Mouse (Mus musculus): ENCODE measurements around the gene Hip1r. TPM values are rescaled to one million over a fixed set of nuclear protein-coding genes. Genes with fewer than 3 reads are reported as not detected.

The Hip1r gene
- polyA plus RNA-seq, 1 experiment from 2014 or later: 11.4 TPM

DNA sequence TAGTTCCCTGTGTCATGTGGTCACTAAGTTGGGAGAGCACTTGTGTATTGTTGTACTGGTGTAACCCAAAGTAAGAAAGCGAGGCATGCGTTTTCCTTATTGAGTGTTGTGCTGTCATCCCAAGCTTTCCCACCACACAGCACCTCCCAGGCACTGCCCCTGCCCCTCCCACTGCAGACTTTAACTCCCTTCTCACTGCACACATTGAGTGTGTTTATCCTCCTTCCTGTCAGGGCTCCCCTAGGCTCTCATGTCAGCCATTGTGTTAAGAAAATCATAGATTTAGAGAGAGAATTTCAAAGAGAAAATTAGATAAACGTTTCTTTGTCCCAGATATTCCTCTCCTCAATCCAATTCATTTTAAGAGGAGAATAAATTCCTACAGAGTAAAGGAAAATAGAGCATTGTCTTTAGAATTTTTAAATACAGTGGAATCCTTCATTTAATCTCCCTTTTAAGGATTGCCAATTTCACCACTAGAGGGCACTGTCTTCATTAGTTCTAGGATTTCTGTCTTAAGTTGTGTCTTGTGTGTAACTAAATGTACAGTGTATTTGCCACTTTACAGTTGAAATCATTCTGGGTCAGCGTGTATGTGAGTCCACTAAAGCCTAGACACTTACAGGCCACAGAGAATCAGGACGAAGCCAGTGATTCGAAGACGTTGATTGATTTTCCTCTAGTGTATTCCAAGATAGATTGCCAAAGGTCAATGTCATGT is 26.2 kb upstream of the Hip1r start:
- Histone ChIP-seq H3K27ac (replicated peaks) (no peak overlapping the region), H3K9ac (no peak overlapping the region), H3K27me3 (no peaks in the 10 kb centered on the region), H3K4me1 (replicated peaks) (no peaks in the 10 kb centered on the region), H3K9me3 (replicated peaks) (no peaks in the 10 kb centered on the region), H3K36me3 (replicated peaks) (no peaks in the 10 kb centered on the region), H3K4me2 (no peak overlapping the region), H3K4me3 (replicated peaks) (no peak overlapping the region)
- WGBS (ENCODE audit: insufficient replicate concordance): 50% methylated on average over 7 of the region's 7 CpGs
- no peak for ATAC-seq (ENCODE audit: insufficient read depth)

DNA sequence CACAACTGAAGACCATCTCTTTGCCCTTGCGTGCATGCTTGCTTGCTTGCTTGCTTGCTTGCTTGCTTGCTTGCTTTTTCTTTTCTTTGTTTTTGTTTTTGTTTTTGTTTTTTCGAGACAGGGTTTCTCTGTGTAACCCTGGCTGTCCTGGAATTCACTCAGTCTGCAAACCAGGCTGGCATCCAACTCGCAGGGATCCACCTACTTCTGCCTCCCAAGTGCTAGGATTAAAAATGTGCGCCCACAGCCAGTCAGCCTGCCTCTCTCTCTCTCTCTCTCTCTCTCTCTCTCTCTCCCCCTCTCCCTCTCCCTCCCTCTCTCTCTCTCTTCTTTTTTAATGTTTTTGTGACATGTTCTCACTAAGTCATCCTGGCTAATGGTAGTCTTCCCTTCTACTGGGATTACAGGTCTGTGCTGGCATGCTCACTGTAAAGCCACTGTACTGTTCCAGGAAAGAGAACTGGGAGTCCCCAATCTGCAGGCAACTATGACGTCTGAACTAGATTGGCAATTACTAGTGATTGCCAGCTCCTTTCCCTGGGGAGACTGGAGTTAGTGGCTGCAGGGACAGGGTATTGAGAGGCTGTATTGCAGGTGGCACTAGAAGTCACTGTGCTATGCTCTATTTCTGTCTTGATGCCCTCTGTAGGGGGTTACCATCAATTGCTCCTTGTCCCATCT is 20.9 kb upstream of the Hip1r start:
- Histone ChIP-seq H3K4me3 (replicated peaks) (no peak overlapping the region), H3K9ac (no peak overlapping the region), H3K27me3 (no peaks in the 10 kb centered on the region), H3K9me3 (replicated peaks) (no peaks in the 10 kb centered on the region), H3K27ac (replicated peaks) (no peak overlapping the region), H3K4me2 (no peak overlapping the region), H3K36me3 (replicated peaks) (no peaks in the 10 kb centered on the region), H3K4me1 (replicated peaks) (no peaks in the 10 kb centered on the region)
- no peak for ATAC-seq (ENCODE audit: insufficient read depth)
- 50% methylated on average over 5 of the region's 5 CpGs for WGBS (ENCODE audit: insufficient replicate concordance)

DNA sequence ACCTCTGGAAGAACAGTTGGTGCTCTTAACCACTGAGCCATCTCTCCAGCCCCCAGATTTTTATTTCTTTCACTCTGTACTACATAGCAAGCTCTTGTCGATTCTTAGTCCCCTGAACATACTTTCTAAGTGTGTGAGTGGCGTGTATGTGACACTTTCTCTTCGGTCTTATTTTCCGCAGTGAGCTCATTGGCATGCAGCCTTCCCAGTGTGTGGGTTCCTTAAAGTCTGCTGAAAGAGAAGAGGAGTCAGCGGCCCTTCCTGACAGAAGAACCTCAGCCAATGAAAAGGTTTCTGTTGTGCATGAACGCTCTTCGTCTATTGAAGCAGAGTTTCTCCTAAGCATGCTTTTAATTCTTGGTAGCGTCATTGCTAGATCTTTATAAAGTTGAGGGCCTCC is 16.2 kb upstream of the Hip1r start:
- no peak overlapping the region for H3K27ac ChIP-seq (replicated peaks)
- no peak for ATAC-seq (ENCODE audit: insufficient read depth)
- H3K9me3 ChIP-seq (replicated peaks): no peaks in the 10 kb centered on the region
- WGBS (ENCODE audit: insufficient replicate concordance): 82% methylated on average over 8 of the region's 8 CpGs
- H3K27me3 ChIP-seq: no peaks in the 10 kb centered on the region
- no peak overlapping the region for H3K9ac ChIP-seq
- no peaks in the 10 kb centered on the region for H3K4me1 ChIP-seq (replicated peaks)
- H3K36me3 ChIP-seq (replicated peaks): no peaks in the 10 kb centered on the region
- H3K4me3 ChIP-seq (replicated peaks): no peak overlapping the region
- H3K4me2 ChIP-seq: no peak overlapping the region

DNA sequence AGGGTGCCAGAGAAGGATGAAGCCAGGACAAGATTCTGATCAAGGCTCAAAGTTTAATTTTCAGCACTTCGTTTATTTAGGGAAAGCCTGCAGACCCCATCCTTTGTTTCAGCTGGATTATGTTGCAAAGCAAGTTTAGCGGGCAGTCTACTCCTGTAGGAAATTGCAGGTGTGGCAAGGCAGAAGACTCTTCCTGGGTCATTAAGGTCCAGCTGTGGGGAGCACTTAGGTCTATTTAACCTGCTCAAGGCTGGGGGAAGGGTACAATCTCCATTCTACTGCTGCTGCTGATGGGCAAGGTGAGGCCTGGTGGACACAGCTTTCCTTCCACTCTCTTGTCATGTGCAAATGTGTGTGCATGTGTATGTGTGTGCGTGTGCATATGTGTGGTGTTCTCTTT is 14.4 kb upstream of the Hip1r start:
- ATAC-seq (ENCODE audit: insufficient read depth): no peak

DNA sequence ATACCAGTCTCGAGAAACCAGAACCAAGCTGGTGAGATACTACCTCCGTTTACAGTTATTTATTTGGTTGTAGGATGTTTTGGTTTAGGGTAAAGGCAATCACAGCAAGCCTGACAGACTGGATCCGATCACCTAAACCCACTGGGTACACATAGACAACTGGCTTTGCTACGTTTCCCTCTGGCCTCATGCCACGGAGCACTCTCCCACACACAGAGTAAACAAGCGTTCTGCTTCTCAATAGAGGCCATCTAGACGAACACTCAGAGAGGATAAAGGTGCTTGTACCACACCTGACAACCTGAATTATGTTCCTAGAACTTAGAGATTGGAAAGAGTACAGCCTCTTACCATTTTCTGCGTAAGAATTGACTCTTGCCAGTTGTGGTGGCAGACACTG is 13.3 kb upstream of the Hip1r start:
- Histone ChIP-seq H3K4me1 (replicated peaks) (0 out of 2 replicates have a peak, but pooled peaks cover 13% of the 10 kb centered on the region), H3K36me3 (replicated peaks) (no peaks in the 10 kb centered on the region), H3K27ac (replicated peaks) (no peak overlapping the region), H3K27me3 (no peaks in the 10 kb centered on the region), H3K9me3 (replicated peaks) (no peaks in the 10 kb centered on the region), H3K4me3 (replicated peaks) (no peak overlapping the region), H3K9ac (no peak overlapping the region), H3K4me2 (no peak overlapping the region)
- 54% methylated on average over 8 of the region's 8 CpGs for WGBS (ENCODE audit: insufficient replicate concordance)
- ATAC-seq (ENCODE audit: insufficient read depth): no peak

More for the DNA sequence above, 14.4 kb upstream of the Hip1r start:
- no peaks in the 10 kb centered on the region for H3K9me3 ChIP-seq (replicated peaks)
- H3K4me2 ChIP-seq: no peak overlapping the region
- 68% methylated on average over 3 of the region's 3 CpGs for WGBS (ENCODE audit: insufficient replicate concordance)
- H3K4me3 ChIP-seq (replicated peaks): no peak overlapping the region
- 0 out of 2 replicates have a peak, but pooled peaks cover 2% of the 10 kb centered on the region for H3K4me1 ChIP-seq (replicated peaks)
- no peaks in the 10 kb centered on the region for H3K36me3 ChIP-seq (replicated peaks)
- H3K9ac ChIP-seq: no peak overlapping the region
- no peak overlapping the region for H3K27ac ChIP-seq (replicated peaks)
- no peaks in the 10 kb centered on the region for H3K27me3 ChIP-seq

DNA sequence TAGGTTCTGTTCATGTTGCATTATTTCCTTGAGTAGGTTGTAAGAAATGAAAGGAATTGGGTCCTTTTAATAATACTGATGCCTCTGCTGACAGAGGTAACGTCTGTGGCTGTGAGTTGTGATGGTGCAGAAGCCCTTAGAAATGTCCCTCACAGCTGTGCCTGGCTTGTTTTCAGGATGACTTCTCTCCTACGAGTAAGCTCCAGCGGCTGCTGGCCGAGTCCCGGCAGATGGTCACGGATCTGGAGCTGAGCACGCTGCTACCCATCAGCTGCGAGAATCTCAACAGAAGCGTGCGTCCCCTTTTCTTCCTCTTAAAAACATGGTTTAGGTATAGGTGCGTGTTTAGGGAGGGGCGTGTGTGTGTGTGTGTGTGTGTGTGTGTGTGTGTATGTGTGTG is 12.4 kb upstream of the Hip1r start:
- no peak for ATAC-seq (ENCODE audit: insufficient read depth)
- 77% methylated on average over 12 of the region's 12 CpGs for WGBS (ENCODE audit: insufficient replicate concordance)
- H3K27ac ChIP-seq (replicated peaks): no peak overlapping the region
- H3K4me2 ChIP-seq: no peak overlapping the region
- no peaks in the 10 kb centered on the region for H3K27me3 ChIP-seq
- H3K36me3 ChIP-seq (replicated peaks): no peaks in the 10 kb centered on the region
- H3K9me3 ChIP-seq (replicated peaks): no peaks in the 10 kb centered on the region
- 0 out of 2 replicates have a peak, but pooled peaks cover 14% of the 10 kb centered on the region for H3K4me1 ChIP-seq (replicated peaks)
- no peak overlapping the region for H3K4me3 ChIP-seq (replicated peaks)
- no peak overlapping the region for H3K9ac ChIP-seq

DNA sequence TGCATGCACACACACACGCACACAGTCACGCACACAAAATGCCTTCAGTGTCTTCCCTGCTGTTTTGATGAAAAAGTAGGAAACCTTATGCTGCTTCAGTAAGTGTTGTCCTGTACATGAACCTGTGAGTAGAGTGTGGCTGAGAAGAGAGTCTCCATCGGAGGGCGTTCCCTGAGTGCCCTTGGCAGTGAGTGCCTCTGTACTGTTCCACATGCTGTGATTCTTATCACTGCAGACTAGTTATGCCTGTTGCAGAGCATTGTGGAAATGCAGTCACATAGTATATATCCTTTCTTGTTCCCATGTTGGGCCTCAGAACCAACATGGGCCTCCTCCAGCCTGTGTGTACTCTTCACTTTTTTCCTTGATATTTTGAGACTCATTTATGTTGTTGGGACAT is 9.2 kb upstream of the Hip1r start:
- no peak overlapping the region for H3K4me2 ChIP-seq
- WGBS (ENCODE audit: insufficient replicate concordance): 83% methylated on average over 4 of the region's 4 CpGs
- no peak for ATAC-seq (ENCODE audit: insufficient read depth)
- no peaks in the 10 kb centered on the region for H3K27me3 ChIP-seq
- no peaks in the 10 kb centered on the region for H3K9me3 ChIP-seq (replicated peaks)
- H3K36me3 ChIP-seq (replicated peaks): no peaks in the 10 kb centered on the region
- H3K27ac ChIP-seq (replicated peaks): no peak overlapping the region; the same call in 1 of the 2 replicates
- H3K4me3 ChIP-seq (replicated peaks): no peak overlapping the region
- 0 out of 2 replicates have a peak, but pooled peaks cover 14% of the 10 kb centered on the region for H3K4me1 ChIP-seq (replicated peaks)
- H3K9ac ChIP-seq: no peak overlapping the region

DNA sequence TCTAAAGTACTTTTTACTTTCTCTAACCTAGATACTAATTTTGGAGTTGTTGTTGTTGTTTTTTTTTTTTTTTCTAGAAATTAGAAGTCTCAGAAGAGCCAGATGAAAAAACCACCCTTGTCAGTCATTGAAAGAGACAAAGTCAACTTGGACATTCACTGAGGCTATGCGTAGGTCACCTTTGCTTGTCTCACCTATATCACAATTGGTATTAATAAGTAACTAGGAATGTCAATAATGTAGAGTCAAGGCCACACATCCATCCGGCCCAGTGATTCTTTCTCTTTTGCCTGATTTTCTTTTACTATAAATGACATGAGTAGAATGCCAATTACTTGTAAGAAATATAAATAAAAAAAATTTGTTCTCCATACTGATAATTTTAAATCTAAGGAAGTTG is 6.7 kb upstream of the Hip1r start:
- H3K27ac ChIP-seq (replicated peaks): peak overlapping the region; percentile 55
- H3K9me3 ChIP-seq (replicated peaks): no peaks in the 10 kb centered on the region
- H3K36me3 ChIP-seq (replicated peaks): no peaks in the 10 kb centered on the region
- no peak overlapping the region for H3K9ac ChIP-seq
- ATAC-seq (ENCODE audit: insufficient read depth): peak; percentile 51; the same call in 1 of the 2 replicates
- H3K4me3 ChIP-seq (replicated peaks): no peak overlapping the region
- 75% methylated on average over 2 of the region's 2 CpGs for WGBS (ENCODE audit: insufficient replicate concordance)
- H3K4me1 ChIP-seq (replicated peaks): 0 out of 2 replicates have a peak, but pooled peaks cover 14% of the 10 kb centered on the region
- no peak overlapping the region for H3K4me2 ChIP-seq
- peaks cover under 1% of the 10 kb centered on the region; the same call in 1 of the 2 replicates for H3K27me3 ChIP-seq

DNA sequence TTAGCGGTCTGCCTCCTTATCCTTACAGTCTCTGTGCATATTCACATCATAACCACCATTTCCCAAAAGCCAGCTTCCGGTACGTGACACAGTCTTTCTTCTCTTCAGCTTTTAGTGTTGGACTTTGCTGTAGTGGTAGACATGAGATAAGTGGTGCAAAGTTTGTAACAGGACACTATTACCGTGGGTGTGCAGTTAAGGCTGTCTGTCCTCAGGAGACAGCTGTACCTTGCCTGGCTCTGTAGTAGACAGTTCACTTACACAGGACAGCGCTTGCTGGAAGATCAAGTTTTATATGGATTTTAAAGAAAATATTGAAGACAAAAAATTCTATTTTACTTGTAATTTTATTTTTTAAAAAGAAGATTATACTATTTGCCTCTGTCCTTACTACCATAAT is 5.0 kb upstream of the Hip1r start:
- WGBS (ENCODE audit: insufficient replicate concordance): 62% methylated on average over 5 of the region's 5 CpGs
- H3K36me3 ChIP-seq (replicated peaks): no peaks in the 10 kb centered on the region
- peaks cover 21% of the 10 kb centered on the region for H3K4me1 ChIP-seq (replicated peaks)
- no peak for ATAC-seq (ENCODE audit: insufficient read depth)
- H3K4me2 ChIP-seq: no peak overlapping the region
- no peaks in the 10 kb centered on the region for H3K9me3 ChIP-seq (replicated peaks)
- no peak overlapping the region for H3K4me3 ChIP-seq (replicated peaks)
- peaks cover 18% of the 10 kb centered on the region for H3K27me3 ChIP-seq
- H3K9ac ChIP-seq: no peak overlapping the region
- no peak overlapping the region for H3K27ac ChIP-seq (replicated peaks)

DNA sequence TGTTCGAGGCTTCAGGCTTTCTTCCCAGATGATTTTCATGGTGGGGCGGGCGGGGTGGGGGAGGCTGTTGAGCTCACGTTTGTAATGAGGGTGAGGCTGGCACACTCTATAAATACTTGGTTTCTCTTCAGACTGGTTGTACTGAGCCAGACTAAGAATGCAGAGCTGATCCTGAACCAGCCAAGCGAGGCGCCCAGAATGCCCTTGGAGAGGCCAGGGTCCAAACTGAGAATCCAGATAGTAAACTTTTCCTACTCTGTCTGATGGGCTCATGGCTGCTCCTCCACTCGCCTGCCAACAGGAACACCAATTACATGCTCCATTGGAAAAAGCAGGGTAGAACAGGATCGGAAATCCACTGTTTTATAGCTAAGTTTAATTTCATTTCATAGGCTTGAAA is 4.2 kb upstream of the Hip1r start:
- Histone ChIP-seq H3K27me3 (peaks cover 25% of the 10 kb centered on the region), H3K4me3 (replicated peaks) (no peak overlapping the region), H3K9me3 (replicated peaks) (no peaks in the 10 kb centered on the region), H3K4me2 (no peak overlapping the region), H3K36me3 (replicated peaks) (no peaks in the 10 kb centered on the region), H3K4me1 (replicated peaks) (peaks cover 24% of the 10 kb centered on the region), H3K27ac (replicated peaks) (no peak overlapping the region), H3K9ac (no peak overlapping the region)
- ATAC-seq (ENCODE audit: insufficient read depth): no peak
- 68% methylated on average over 8 of the region's 8 CpGs for WGBS (ENCODE audit: insufficient replicate concordance)

DNA sequence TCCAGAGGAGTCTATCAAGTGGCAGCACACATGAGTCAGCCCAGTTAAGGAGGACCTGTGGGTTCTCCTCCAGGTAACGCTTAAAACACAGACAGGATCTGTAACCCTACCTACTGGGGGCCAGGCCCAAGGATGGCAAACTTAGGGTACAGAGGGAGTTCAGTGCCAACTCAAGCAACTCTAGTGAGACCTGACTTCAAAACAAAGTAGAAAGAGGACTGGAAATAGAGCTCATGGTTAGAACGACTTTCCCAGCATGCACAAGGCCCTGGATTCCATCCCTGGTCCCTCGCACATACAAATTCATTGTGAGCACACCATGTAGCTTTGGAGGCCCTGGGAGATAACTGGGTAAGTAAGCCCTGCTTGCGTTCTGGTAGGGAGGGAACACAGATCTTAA is 2.9 kb upstream of the Hip1r start:
- H3K4me2 ChIP-seq: no peak overlapping the region
- H3K9ac ChIP-seq: no peak overlapping the region
- 66% methylated on average over 4 of the region's 4 CpGs for WGBS (ENCODE audit: insufficient replicate concordance)
- peaks cover 34% of the 10 kb centered on the region for H3K27me3 ChIP-seq
- ATAC-seq (ENCODE audit: insufficient read depth): no peak
- no peak overlapping the region for H3K27ac ChIP-seq (replicated peaks)
- H3K4me3 ChIP-seq (replicated peaks): no peak overlapping the region
- H3K4me1 ChIP-seq (replicated peaks): peaks cover 24% of the 10 kb centered on the region
- no peaks in the 10 kb centered on the region for H3K9me3 ChIP-seq (replicated peaks)
- no peaks in the 10 kb centered on the region for H3K36me3 ChIP-seq (replicated peaks)

Data from liver, embryonic 15.5 days (tissue).